Comparison of ENCODE assay signal across 8 mouse cellular contexts in genomic region chr7:110122565-110123422, GRCm38 (mm10). TPM values are rescaled to one million over a fixed set of nuclear protein-coding genes. Genes with fewer than 3 reads are reported as not detected.
DNase-seq lines count a peak whose midpoint lies in the region; ATAC-seq and TF ChIP-seq lines count a peak whose summit lies in the region.

No protein-coding gene starts in this region.

- no peaks in the 10 kb centered on the region for H3K36me3 ChIP-seq in intestine, postnatal 0 days (ENCODE audit: control insufficient read depth, insufficient read depth)
- peaks cover 6% of the 10 kb centered on the region; the same call in 1 of the 2 replicates for H3K36me3 ChIP-seq in limb, embryonic 11.5 days (ENCODE audit: control insufficient read depth, insufficient read depth, low read length)
- H3K36me3 ChIP-seq in midbrain, embryonic 12.5 days = peaks cover 15% of the 10 kb centered on the region
- H3K36me3 ChIP-seq in splenic B cell, adult 2 months (ENCODE audit: control insufficient read depth, insufficient read depth, low read length, poor library complexity, severe bottlenecking) = no peaks in the 10 kb centered on the region

- no peak for TF ChIP-seq CTCF in intestine, postnatal 0 days (IDR thresholded peaks at IDR 0.05; ENCODE audit: low read depth)

- H3K9ac ChIP-seq in intestine, postnatal 0 days (ENCODE audit: low read depth, low read length) = peak overlapping the region; percentile 70
- H3K9ac ChIP-seq in limb, embryonic 11.5 days (ENCODE audit: low read length) = peak overlapping the region; percentile 95
- H3K9ac ChIP-seq in midbrain, embryonic 12.5 days (replicated peaks) = peak overlapping the region; percentile 88

- H3K27ac ChIP-seq in intestine, postnatal 0 days (ENCODE audit: low read depth, low read length) = peak overlapping the region; percentile 79
- H3K27ac ChIP-seq in limb, embryonic 11.5 days (replicated peaks; ENCODE audit: low read depth, low read length) = peak overlapping the region; percentile 95
- H3K27ac ChIP-seq in midbrain, embryonic 12.5 days (replicated peaks) = peak overlapping the region; percentile 90

- H3K4me1 ChIP-seq in intestine, postnatal 0 days (replicated peaks; ENCODE audit: control insufficient read depth, insufficient read depth, low read length) = 0 out of 2 replicates have a peak, but pooled peaks cover 5% of the 10 kb centered on the region
- H3K4me1 ChIP-seq in limb, embryonic 11.5 days (ENCODE audit: control insufficient read depth, insufficient read depth, low read length) = peaks cover 7% of the 10 kb centered on the region; the same call in 1 of the 2 replicates
- H3K4me1 ChIP-seq in midbrain, embryonic 12.5 days = peaks cover 14% of the 10 kb centered on the region

- H3K9me3 ChIP-seq in intestine, postnatal 0 days (ENCODE audit: control insufficient read depth) = no peaks in the 10 kb centered on the region
- H3K9me3 ChIP-seq in limb, embryonic 11.5 days (ENCODE audit: control insufficient read depth, low read length) = no peaks in the 10 kb centered on the region
- no peaks in the 10 kb centered on the region for H3K9me3 ChIP-seq in midbrain, embryonic 12.5 days

- peak; percentile 69 for DNase-seq in 3134 (ENCODE audit: extremely low read depth, insufficient read length, low spot score)
- peak; percentile 55 to 58 for DNase-seq in adrenal gland, adult 18-20 months (ENCODE audit: low spot score in 2 of 2)
- peak; percentile 34 for DNase-seq in embryo, embryonic 9.5 days (ENCODE audit: extremely low spot score)
- peak; percentile 72 for DNase-seq in limb, embryonic 11.5 days (ENCODE audit: low spot score)
- peak; percentile 70 for DNase-seq in splenic B cell, adult 2 months (ENCODE audit: low read depth, low spot score)

- under 1% methylated on average over 70 of the region's 74 CpGs for WGBS in intestine, postnatal 0 days
- WGBS in limb, embryonic 11.5 days = under 1% methylated on average over 68 of the region's 74 CpGs
- WGBS in midbrain, embryonic 12.5 days = under 1% methylated on average over 73 of the region's 74 CpGs

- H3K27me3 ChIP-seq in intestine, postnatal 0 days (replicated peaks; ENCODE audit: control insufficient read depth, insufficient read depth, low read length) = no peaks in the 10 kb centered on the region
- H3K27me3 ChIP-seq in limb, embryonic 11.5 days (ENCODE audit: control insufficient read depth, insufficient read depth, low read length) = no peaks in the 10 kb centered on the region
- no peaks in the 10 kb centered on the region for H3K27me3 ChIP-seq in midbrain, embryonic 12.5 days
- no peaks in the 10 kb centered on the region for H3K27me3 ChIP-seq in splenic B cell, adult 2 months (ENCODE audit: control insufficient read depth, insufficient read depth, low read length, poor library complexity, severe bottlenecking)

- peak overlapping the region; percentile 67 for H3K4me2 ChIP-seq in intestine, postnatal 0 days (replicated peaks; ENCODE audit: low read depth)
- peak overlapping the region; percentile 72 for H3K4me2 ChIP-seq in limb, embryonic 11.5 days (ENCODE audit: low read depth, severe bottlenecking)
- H3K4me2 ChIP-seq in midbrain, embryonic 12.5 days (replicated peaks) = peak overlapping the region; percentile 66

- H3K4me3 ChIP-seq in intestine, postnatal 0 days (ENCODE audit: low read depth, low read length) = peak overlapping the region; percentile 67
- peak overlapping the region; percentile 97 for H3K4me3 ChIP-seq in limb, embryonic 11.5 days (ENCODE audit: low read depth, low read length)
- peak overlapping the region; percentile 94 for H3K4me3 ChIP-seq in midbrain, embryonic 12.5 days

- peak; percentile 36 for ATAC-seq in granulocyte monocyte progenitor cell, adult 5-6 weeks (replicated peaks; ENCODE audit: poor library complexity, severe bottlenecking)
- ATAC-seq in intestine, postnatal 0 days = peak; percentile 4; the same call in 1 of the 2 replicates
- ATAC-seq in limb, embryonic 11.5 days (ENCODE audit: insufficient number of reproducible peaks, low FRiP score, low TSS enrichment, low read depth) = peak; percentile 8; the same call in 1 of the 2 replicates
- ATAC-seq in midbrain, embryonic 12.5 days (ENCODE audit: low FRiP score, low read depth) = peak; percentile 9

RNA-seq across cellular contexts. Expression of gene Wee1, which starts 0.9 kb away (rescaled TPM):
- 1 to 10 TPM; 5.2 to 7.3 TPM for total RNA-seq in adrenal gland, adult 18-20 months (2021)
- total RNA-seq in granulocyte monocyte progenitor cell, adult 5-6 weeks (2014; fragmentation: Nextera tagmentation) = 50.6 and 50.9 TPM in 2 replicates
- 31.9 and 33.1 TPM in 2 replicates for total RNA-seq in granulocyte monocyte progenitor cell, adult 5-6 weeks (2017)
- polyA plus RNA-seq in intestine, postnatal 0 days (2015; fragmentation: Nextera tagmentation; extraction: Ambion mirVana) = 9.9 TPM in 2 replicates
- 35.6 and 38.4 TPM in 2 replicates for polyA plus RNA-seq in limb, embryonic 11.5 days (2014; fragmentation: Nextera tagmentation; extraction: Ambion mirVana)
- 31.4 and 32.7 TPM in 2 replicates for polyA plus RNA-seq in midbrain, embryonic 12.5 days (2016; fragmentation: Nextera tagmentation; extraction: Ambion mirVana)

Comparison
In these comparisons a context has a peak if more than half of its experiments do, and no peak if none do; other contexts are left out.
1. Peak in every context shown above with its lines: DNase-seq, ATAC-seq, H3K4me3 ChIP-seq and H3K27ac ChIP-seq.